Mouse (Mus musculus): ENCODE results near the gene Olfr1153.

Olfr1153 gene

GRCm38 (mm10) chr2:87894662-87895061 lies at the start of gene Olfr1153:
Gene Olfr1153 (plus strand): TSS chr2:87894962.
- DNase-seq (ENCODE audit: low spot score) = no peak

DNA sequence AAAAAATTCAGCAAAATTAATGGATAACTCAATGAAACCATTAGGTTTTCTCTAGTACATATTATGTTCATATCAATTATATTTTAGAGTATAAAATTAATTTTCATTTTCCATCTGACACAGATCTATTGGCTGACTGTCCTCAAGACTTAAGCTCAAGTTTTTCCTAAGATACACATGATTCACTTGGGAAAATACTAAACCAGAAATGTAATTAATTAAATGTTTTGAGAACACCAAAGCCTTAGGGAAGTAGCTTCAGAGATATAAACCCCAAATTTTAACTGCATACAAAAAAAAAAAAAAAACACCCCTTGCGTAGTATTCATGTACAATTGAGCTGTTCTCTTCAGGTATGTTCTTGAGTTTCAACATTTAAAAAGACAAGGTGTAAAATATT lies 39.2 kb upstream of the Olfr1153 start, which contains the start of gene Olfr1151:
Gene Olfr1151 (plus strand): TSS at position 301 of the 400 bp plus-strand sequence.
- DNase-seq (ENCODE audit: low spot score) = no peak

DNA sequence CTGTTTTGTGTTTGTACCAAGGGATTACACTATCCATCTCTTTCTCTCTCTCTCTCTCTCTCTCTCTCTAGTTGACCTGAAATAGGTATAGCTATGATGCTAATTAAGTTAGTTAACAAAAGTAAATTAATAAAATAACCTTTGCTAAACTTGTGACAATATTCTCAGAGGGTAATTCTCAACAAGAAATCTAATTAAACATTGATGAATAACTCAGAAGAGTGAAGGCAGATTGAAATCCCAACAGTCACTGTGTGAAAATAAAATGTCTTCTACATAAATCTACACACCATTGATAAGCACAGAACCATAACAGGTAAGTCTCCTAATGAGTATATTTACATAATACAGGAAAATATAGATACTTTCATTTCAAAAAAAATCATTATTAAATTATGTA lies 28.6 kb upstream of the Olfr1153 start, which contains the start of gene Olfr1152:
Gene Olfr1152 (plus strand): TSS at position 301 of the 400 bp plus-strand sequence.
- DNase-seq (ENCODE audit: low spot score) = no peak

DNA sequence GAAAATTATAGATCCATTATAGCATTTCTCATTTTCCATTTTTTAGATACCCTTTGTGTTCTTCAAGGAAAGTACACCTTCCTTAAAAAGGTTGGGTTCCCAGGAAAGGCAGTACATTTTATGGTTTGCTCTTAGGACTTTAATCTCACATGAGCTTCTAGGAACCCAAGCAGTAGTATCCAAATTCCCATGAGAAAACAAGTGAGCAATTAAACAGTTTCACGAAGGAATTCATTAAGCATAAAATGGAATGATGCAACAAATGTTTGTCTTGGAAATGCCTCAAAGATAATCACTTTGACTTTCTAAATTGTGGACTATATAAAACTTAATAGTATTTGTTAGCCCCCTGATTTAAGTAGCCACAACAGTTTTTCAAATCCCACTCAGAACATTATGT lies 10.3 kb downstream of the Olfr1153 start, which contains the start of gene Olfr1154:
Gene Olfr1154 (minus strand): TSS at position 101 of the 400 bp plus-strand sequence.
- DNase-seq (ENCODE audit: low spot score) = no peak

DNA sequence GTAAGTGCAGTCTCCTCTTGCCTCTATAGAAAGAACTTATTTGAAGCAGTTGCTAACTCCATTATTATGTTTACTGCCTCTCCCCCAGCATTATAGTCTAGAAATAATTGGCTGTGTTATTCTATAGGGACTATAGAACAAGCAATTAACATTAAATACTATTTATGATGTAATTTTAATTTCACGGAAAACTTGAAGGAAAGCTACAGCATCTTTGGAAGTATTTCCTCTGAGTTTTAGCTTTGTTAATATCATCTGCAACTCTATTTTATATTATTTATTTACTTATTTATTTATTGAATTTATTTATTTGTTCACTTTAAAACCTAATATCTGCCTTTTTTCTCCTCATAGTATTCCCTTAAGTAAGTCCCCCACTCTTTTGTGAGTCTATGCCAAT lies 50.3 kb downstream of the Olfr1153 start, which contains the start of gene Olfr1155:
Gene Olfr1155 (minus strand): TSS at position 101 of the 400 bp plus-strand sequence.
- DNase-seq (ENCODE audit: low spot score) = no peak

Data from retina, embryonic 14.5 days (tissue).